Mouse (Mus musculus) midbrain, embryonic 14.5 days (tissue): ENCODE results near the gene Cldn16. TPM values are rescaled to one million over a fixed set of nuclear protein-coding genes. Genes with fewer than 3 reads are reported as not detected.
A peak's percentile ranks its signal among the peaks of the same experiment; 100 is the strongest.

Source experiments
- ATAC-seq: fragments of 200-750 bp; cut with Nextera tagmentation; 2 replicates; pipeline ENCODE4 v1.8.0; 2017; ENCODE audit warnings: moderate number of reproducible peaks, moderate library complexity; ENCODE audit not compliant: low FRiP score, low TSS enrichment
- DNase-seq: peaks from one replicate; pipeline ENCODE4 v3.0.0-alpha.2; 2015
- H3K27ac ChIP-seq: fragments of 300-500 bp; sonication (generic); replicated peaks from 2 replicates; pipeline ENCODE4 v1.5.1; 2014; ENCODE audit warnings: mild to moderate bottlenecking, low read depth, low read length, moderate library complexity
- H3K27me3 ChIP-seq: fragments of 300-500 bp; sonication (generic); 2 replicates; pipeline ENCODE4 v1.6.1; 2014; ENCODE audit warnings: low read length, control low read depth, mixed read lengths; ENCODE audit not compliant: control insufficient read depth, insufficient read depth
- H3K36me3 ChIP-seq: fragments of 300-500 bp; sonication (generic); 2 replicates; pipeline ENCODE4 v1.6.1; 2014; ENCODE audit warnings: low read length, control low read depth; ENCODE audit not compliant: control insufficient read depth, insufficient read depth
- H3K4me1 ChIP-seq: fragments of 300-500 bp; sonication (generic); 2 replicates; pipeline ENCODE4 v1.6.1; 2014; ENCODE audit warnings: mild to moderate bottlenecking, antibody characterized with exemption, low read length, control low read depth; ENCODE audit not compliant: control insufficient read depth, insufficient read depth
- H3K4me2 ChIP-seq: fragments of 300-500 bp; sonication (generic); 2 replicates; pipeline ENCODE4 v1.6.1; 2014; ENCODE audit warnings: mild to moderate bottlenecking, low read length, moderate library complexity
- H3K4me3 ChIP-seq: fragments of 300-500 bp; sonication (generic); replicated peaks from 2 replicates; pipeline ENCODE4 v1.5.1; 2014; ENCODE audit warnings: low read depth, low read length
- H3K9ac ChIP-seq: fragments of 300-500 bp; sonication (generic); replicated peaks from 2 replicates; pipeline ENCODE4 v1.6.1; 2014; ENCODE audit warnings: mild to moderate bottlenecking, low read length, moderate library complexity
- H3K9me3 ChIP-seq: fragments of 300-500 bp; sonication (generic); 2 replicates; pipeline ENCODE4 v1.6.1; 2016; ENCODE audit warnings: low read length, control low read depth, mixed read lengths; ENCODE audit not compliant: control insufficient read depth
- WGBS: fragments of 180-500 bp; shearing (Covaris S2); extraction: QIAGEN DNeasy Blood & Tissue Kit; methylation state at CpG from one replicate; pipeline ENCODE4 v1.1.7; 2014; 5-methylcytosine and 5-hydroxymethylcytosine counted together
- polyA plus RNA-seq: library from polyadenylated mRNA; unstranded; fragments of >200 nt; fragmentation: Nextera tagmentation; extraction: Ambion mirVana; gene quantifications from 2 replicates; pipeline ENCODE4 v1.2.1, GENCODE M21; 2014

The Cldn16 gene
- polyA plus RNA-seq, 1 experiment from 2014 or later: not detected

DNA sequence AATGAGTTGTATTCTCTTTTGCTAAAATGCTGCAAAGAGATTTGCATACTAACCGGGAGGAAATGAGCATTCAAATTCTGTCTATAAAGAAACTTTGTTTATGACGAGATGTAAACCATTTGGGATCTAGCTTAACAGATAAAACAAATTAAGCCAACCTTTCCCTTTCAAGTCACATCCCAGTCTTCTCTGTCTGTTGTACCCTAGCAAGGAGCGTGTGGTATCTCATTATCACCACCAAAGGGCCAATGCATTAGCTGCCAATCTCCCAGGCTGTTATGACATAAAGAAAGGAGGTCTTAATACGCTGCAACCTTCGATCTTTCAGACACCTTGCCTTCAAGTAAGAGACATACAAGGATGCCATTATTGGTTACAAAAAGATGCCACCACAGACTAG, 62.9 kb downstream of the Cldn16 start:
- ATAC-seq (no peak), DNase-seq (no peak)
- H3K27me3 ChIP-seq: no peaks in the 10 kb centered on the region
- H3K9ac ChIP-seq: no peak overlapping the region
- H3K36me3 ChIP-seq: no peaks in the 10 kb centered on the region
- H3K4me3 ChIP-seq: no peak overlapping the region
- H3K9me3 ChIP-seq: no peaks in the 10 kb centered on the region
- H3K4me1 ChIP-seq: peaks cover 23% of the 10 kb centered on the region
- no peak overlapping the region for H3K4me2 ChIP-seq
- H3K27ac ChIP-seq: no peak overlapping the region
- WGBS: 56% methylated on average over 5 of the region's 5 CpGs

- ATAC-seq (no peak), DNase-seq (no peak)
- Histone ChIP-seq H3K27ac (no peak within 1 kb of the TSS), H3K27me3 (no peaks in the 10 kb centered on the region), H3K9ac (no peak within 1 kb of the TSS), H3K9me3 (no peaks in the 10 kb centered on the region), H3K4me1 (peaks cover 23% of the 10 kb centered on the region), H3K4me3 (no peak within 1 kb of the TSS), H3K36me3 (no peaks in the 10 kb centered on the region), H3K4me2 (no peak within 1 kb of the TSS)
- 73% methylated on average over 4 of the region's 4 CpGs for WGBS
Measured at GRCm38 (mm10) chr16:26526669-26527068, 63.7 kb downstream of the Cldn16 start, which contains the start of gene Tmem207. Gene Tmem207 (minus strand): TSS chr16:26526769.

- Histone ChIP-seq H3K4me2 (no peak overlapping the region), H3K9me3 (no peaks in the 10 kb centered on the region), H3K4me1 (peaks cover 23% of the 10 kb centered on the region), H3K27ac (peak overlapping the region; percentile 43; the same call in 1 of the 2 replicates), H3K4me3 (no peak overlapping the region), H3K36me3 (no peaks in the 10 kb centered on the region), H3K27me3 (no peaks in the 10 kb centered on the region), H3K9ac (no peak overlapping the region)
- peak; percentile 80 for DNase-seq
- peak; percentile 84 for ATAC-seq
- 49% methylated on average over 10 of the region's 10 CpGs for WGBS
Measured at GRCm38 (mm10) chr16:26527931-26528666, 65.2 kb downstream of the Cldn16 start.

GRCm38 (mm10) chr16:26530451-26530850, 67.5 kb downstream of the Cldn16 start:
- ATAC-seq (no peak), DNase-seq (no peak)
- whole genome bisulfite sequencing: 93% methylated on average over 1 of the region's 1 CpGs
- H3K4me3 ChIP-seq: no peak overlapping the region
- H3K9ac ChIP-seq: no peak overlapping the region
- H3K27me3 ChIP-seq: no peaks in the 10 kb centered on the region
- peaks cover 23% of the 10 kb centered on the region for H3K4me1 ChIP-seq
- no peaks in the 10 kb centered on the region for H3K9me3 ChIP-seq
- H3K27ac ChIP-seq: no peak overlapping the region
- no peak overlapping the region for H3K4me2 ChIP-seq
- H3K36me3 ChIP-seq: no peaks in the 10 kb centered on the region

DNA sequence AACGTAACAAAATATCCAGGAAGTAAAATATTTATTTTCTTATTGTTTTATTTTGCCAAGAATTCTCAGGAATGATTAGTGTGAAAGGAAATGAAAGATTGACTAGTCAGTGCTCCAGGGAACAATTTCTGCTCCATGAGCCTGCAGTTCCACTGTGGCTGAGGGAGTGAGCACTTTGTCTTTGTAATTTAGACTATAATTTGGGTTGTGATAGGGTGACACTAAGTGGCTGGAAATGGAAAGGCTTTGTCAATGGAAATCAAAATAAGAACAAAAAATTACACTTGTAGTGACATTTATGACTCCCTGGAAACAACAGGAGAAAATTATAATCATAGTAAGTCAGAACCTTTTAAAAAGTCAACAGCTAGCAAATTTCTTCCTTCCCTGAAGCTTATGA, 69.4 kb downstream of the Cldn16 start:
- Histone ChIP-seq H3K4me3 (no peak overlapping the region), H3K4me2 (no peak overlapping the region), H3K9me3 (no peaks in the 10 kb centered on the region), H3K27me3 (no peaks in the 10 kb centered on the region), H3K4me1 (peaks cover 10% of the 10 kb centered on the region), H3K9ac (no peak overlapping the region), H3K36me3 (no peaks in the 10 kb centered on the region), H3K27ac (no peak overlapping the region)
- ATAC-seq: no peak
- DNase-seq: no peak
- 92% methylated on average over 1 of the region's 1 CpGs for WGBS

Other genes starting within 250 kb of the Cldn16 start
- gene Cldn1, start 91.3 kb upstream of the Cldn16 start, polyA plus RNA-seq: 2.5 and 3.6 TPM in 2 replicates
- 0.20 TPM in 2 replicates for gene Tmem207, start 63.6 kb downstream of the Cldn16 start, polyA plus RNA-seq
- gene Il1rap, start 118.6 kb downstream of the Cldn16 start, polyA plus RNA-seq: 6.1 and 8.5 TPM in 2 replicates